Mouse (Mus musculus): Measurements from ENCODE around the gene Bnipl. TPM values are rescaled to one million over a fixed set of nuclear protein-coding genes. Genes with fewer than 3 reads are reported as not detected.
"Not testable (repeated sequence)": the region's sequence is repeated elsewhere in the genome, so short reads cannot be mapped to it uniquely, and the experiment has no call there.

The Bnipl gene
- polyA plus RNA-seq, 1 experiment from 2014 or later, result not detected

DNA sequence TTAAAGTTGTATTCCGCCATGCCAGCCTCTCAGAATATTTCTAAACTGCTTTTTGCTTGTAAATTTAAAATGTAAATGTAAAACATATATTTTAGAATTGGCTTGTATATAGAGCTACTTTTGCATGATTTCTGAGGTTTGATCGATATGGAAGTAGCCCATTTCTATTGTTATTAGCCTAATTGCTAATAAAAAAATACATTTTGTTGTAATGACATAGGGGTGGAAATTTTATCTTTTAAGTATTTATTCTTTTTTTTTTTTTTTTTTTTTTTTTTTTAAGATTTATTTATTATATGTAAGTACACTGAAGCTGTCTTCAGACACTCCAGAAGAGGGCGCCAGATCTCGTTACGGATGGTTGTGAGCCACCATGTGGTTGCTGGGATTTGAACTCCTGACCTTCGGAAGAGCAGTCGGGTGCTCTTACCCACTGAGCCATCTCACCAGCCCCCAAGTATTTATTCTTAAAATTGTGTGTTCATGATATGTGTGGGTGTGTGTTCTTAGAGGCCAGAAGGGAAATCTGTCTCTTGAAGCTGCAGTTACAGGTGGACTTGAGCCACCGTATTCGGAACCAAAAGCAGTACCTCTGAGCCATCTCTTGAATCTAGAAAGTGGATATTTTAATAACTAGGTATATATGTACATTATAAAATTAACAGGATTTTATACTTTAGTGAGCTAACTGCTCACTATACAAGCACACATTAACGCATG, 37.9 kb downstream of the Bnipl start:
- not testable (repeated sequence) for ATAC-seq; H3K4me2 ChIP-seq (ENCODE audit: low read length); H3K9me3 ChIP-seq (ENCODE audit: control insufficient read depth, low read length); H3K9ac ChIP-seq (ENCODE audit: low read depth, low read length); H3K27me3 ChIP-seq (replicated peaks; ENCODE audit: control insufficient read depth, insufficient read depth, low read length); H3K36me3 ChIP-seq (ENCODE audit: control insufficient read depth, insufficient read depth, low read length); H3K4me1 ChIP-seq (ENCODE audit: control insufficient read depth, insufficient read depth, low read depth, low read length); H3K27ac ChIP-seq (ENCODE audit: low read depth, low read length); H3K4me3 ChIP-seq (ENCODE audit: low read length)
- WGBS, result 95% methylated on average over 7 of the region's 10 CpGs

GRCm38 (mm10) chr3:95210585-95210984, 40.4 kb downstream of the Bnipl start:
- H3K27me3 ChIP-seq (replicated peaks; ENCODE audit: control insufficient read depth, insufficient read depth, low read length), result no peaks in the 10 kb centered on the region
- H3K9ac ChIP-seq (ENCODE audit: low read depth, low read length), result no peak overlapping the region
- H3K4me1 ChIP-seq (ENCODE audit: control insufficient read depth, insufficient read depth, low read depth, low read length), result no peaks in the 10 kb centered on the region
- H3K27ac ChIP-seq (ENCODE audit: low read depth, low read length), result no peak overlapping the region
- peaks cover 3% of the 10 kb centered on the region for H3K36me3 ChIP-seq (ENCODE audit: control insufficient read depth, insufficient read depth, low read length)
- no peaks in the 10 kb centered on the region for H3K9me3 ChIP-seq (ENCODE audit: control insufficient read depth, low read length)
- WGBS, result 48% methylated on average over 2 of the region's 2 CpGs
- no peak overlapping the region for H3K4me2 ChIP-seq (ENCODE audit: low read length)
- ATAC-seq, result no peak
- H3K4me3 ChIP-seq (ENCODE audit: low read length), result no peak overlapping the region

- 89% methylated on average over 4 of the region's 4 CpGs for WGBS
- no peak overlapping the region for H3K4me3 ChIP-seq (ENCODE audit: low read length)
- H3K27ac ChIP-seq (ENCODE audit: low read depth, low read length), result no peak overlapping the region
- no peak overlapping the region for H3K9ac ChIP-seq (ENCODE audit: low read depth, low read length)
- H3K27me3 ChIP-seq (replicated peaks; ENCODE audit: control insufficient read depth, insufficient read depth, low read length), result no peaks in the 10 kb centered on the region
- no peak for ATAC-seq
- no peak overlapping the region for H3K4me2 ChIP-seq (ENCODE audit: low read length)
- no peaks in the 10 kb centered on the region for H3K4me1 ChIP-seq (ENCODE audit: control insufficient read depth, insufficient read depth, low read depth, low read length)
- H3K9me3 ChIP-seq (ENCODE audit: control insufficient read depth, low read length), result no peaks in the 10 kb centered on the region
- peaks cover 3% of the 10 kb centered on the region; the same call in 1 of the 2 replicates for H3K36me3 ChIP-seq (ENCODE audit: control insufficient read depth, insufficient read depth, low read length)
Measured at GRCm38 (mm10) chr3:95208286-95208685, 42.7 kb downstream of the Bnipl start.

DNA sequence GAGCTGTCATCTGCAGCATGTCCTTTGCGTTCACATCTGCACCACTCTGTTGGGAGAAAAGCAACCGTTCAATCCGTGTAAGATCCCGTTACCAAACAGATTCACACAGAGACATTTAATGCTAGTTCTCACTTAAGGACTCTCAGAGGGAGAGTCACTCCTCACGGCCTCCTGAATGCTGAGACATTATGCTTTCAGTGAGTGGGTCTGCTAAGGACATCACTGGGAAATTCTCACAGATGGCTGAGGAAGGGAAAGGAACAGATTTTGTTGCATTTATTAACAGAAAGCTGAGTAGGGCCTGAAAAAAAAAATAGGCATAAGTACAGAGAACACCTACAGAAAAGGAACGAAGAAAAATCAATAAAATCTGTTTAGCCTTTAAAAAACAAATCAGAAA, 47.1 kb downstream of the Bnipl start:
- no peaks in the 10 kb centered on the region for H3K9me3 ChIP-seq (ENCODE audit: control insufficient read depth, low read length)
- ATAC-seq, result no peak
- peaks cover 18% of the 10 kb centered on the region for H3K36me3 ChIP-seq (ENCODE audit: control insufficient read depth, insufficient read depth, low read length)
- H3K27me3 ChIP-seq (replicated peaks; ENCODE audit: control insufficient read depth, insufficient read depth, low read length), result no peaks in the 10 kb centered on the region
- no peaks in the 10 kb centered on the region for H3K4me1 ChIP-seq (ENCODE audit: control insufficient read depth, insufficient read depth, low read depth, low read length)
- H3K4me2 ChIP-seq (ENCODE audit: low read length), result no peak overlapping the region
- H3K4me3 ChIP-seq (ENCODE audit: low read length), result no peak overlapping the region
- H3K27ac ChIP-seq (ENCODE audit: low read depth, low read length), result no peak overlapping the region
- WGBS, result 90% methylated on average over 6 of the region's 6 CpGs
- H3K9ac ChIP-seq (ENCODE audit: low read depth, low read length), result no peak overlapping the region

DNA sequence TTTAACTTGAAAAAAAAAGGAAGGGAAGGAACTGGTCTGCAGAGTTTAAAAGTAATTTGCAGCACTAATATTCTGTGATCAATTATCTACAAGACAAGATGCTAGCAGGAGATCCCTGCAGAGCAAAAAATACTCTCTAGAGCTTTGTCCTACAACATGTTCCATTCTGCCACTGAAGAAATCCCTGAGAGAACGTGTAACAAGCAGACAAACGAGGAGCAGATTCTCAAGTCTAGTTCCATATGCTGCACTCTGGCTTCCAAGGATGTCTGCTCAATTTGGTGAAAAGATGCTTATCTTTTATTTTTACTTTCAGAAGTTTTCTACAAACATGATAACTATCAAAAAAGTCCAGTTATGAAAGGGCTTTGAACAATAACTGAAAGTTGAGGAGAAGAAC, 50.4 kb downstream of the Bnipl start:
- no peak overlapping the region for H3K27ac ChIP-seq (ENCODE audit: low read depth, low read length)
- H3K9ac ChIP-seq (ENCODE audit: low read depth, low read length), result no peak overlapping the region
- no peaks in the 10 kb centered on the region for H3K4me1 ChIP-seq (ENCODE audit: control insufficient read depth, insufficient read depth, low read depth, low read length)
- H3K27me3 ChIP-seq (replicated peaks; ENCODE audit: control insufficient read depth, insufficient read depth, low read length), result no peaks in the 10 kb centered on the region
- peaks cover 26% of the 10 kb centered on the region for H3K36me3 ChIP-seq (ENCODE audit: control insufficient read depth, insufficient read depth, low read length)
- H3K9me3 ChIP-seq (ENCODE audit: control insufficient read depth, low read length), result no peaks in the 10 kb centered on the region
- WGBS, result 72% methylated on average over 2 of the region's 2 CpGs
- no peak for ATAC-seq
- no peak overlapping the region for H3K4me2 ChIP-seq (ENCODE audit: low read length)
- H3K4me3 ChIP-seq (ENCODE audit: low read length), result no peak overlapping the region

- Histone ChIP-seq H3K4me3 (ENCODE audit: low read length) (no peak overlapping the region), H3K36me3 (ENCODE audit: control insufficient read depth, insufficient read depth, low read length) (peaks cover 26% of the 10 kb centered on the region), H3K9ac (ENCODE audit: low read depth, low read length) (no peak overlapping the region), H3K4me2 (ENCODE audit: low read length) (no peak overlapping the region), H3K27ac (ENCODE audit: low read depth, low read length) (no peak overlapping the region), H3K9me3 (ENCODE audit: control insufficient read depth, low read length) (no peaks in the 10 kb centered on the region), H3K4me1 (ENCODE audit: control insufficient read depth, insufficient read depth, low read depth, low read length) (no peaks in the 10 kb centered on the region), H3K27me3 (replicated peaks; ENCODE audit: control insufficient read depth, insufficient read depth, low read length) (no peaks in the 10 kb centered on the region)
- no peak for ATAC-seq
- 81% methylated on average over 7 of the region's 7 CpGs for WGBS
Measured at GRCm38 (mm10) chr3:95200132-95200531, 50.9 kb downstream of the Bnipl start.

DNA sequence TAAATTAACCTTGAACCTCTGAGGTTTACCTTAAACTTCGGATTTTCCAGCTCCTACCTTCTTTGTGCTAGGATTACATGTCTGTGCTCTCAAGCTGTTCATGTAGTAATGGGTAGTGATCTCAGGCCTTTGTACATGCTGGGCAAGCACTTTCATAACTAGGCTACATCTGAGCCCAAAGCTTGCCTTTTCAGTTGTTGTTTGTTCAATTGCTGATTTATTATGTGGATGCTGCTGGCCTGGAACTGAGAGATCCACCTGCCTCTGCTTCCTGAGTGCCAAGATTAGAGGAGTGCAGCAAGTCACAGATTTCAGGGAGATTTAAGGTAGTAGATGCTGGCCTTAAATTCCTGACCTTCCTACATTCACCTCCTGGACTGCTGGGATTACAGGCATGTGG, 51.9 kb downstream of the Bnipl start:
- WGBS, result 82% methylated on average over 1 of the region's 1 CpGs

DNA sequence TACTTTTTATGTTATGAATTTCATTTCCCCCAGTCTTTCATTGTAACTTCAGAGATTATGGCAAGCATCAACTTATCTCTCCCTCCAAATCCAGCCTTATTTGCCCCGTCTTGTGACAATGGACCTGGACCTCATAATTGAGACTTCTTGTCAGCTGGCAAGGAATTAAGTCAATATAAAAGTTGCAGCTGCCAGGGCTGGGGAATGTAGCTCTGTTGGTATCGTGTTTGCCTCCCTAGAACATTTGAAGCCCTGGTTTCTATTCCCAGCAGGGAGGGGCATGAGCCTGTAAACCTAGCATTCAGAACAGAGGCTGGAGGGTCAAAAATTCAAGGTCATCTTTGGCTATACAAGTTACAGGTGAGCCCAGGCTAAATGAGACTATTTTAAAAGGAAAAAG, 55.2 kb downstream of the Bnipl start:
- 87% methylated on average over 2 of the region's 2 CpGs for WGBS
- H3K4me2 ChIP-seq (ENCODE audit: low read length), result no peak overlapping the region
- no peaks in the 10 kb centered on the region for H3K27me3 ChIP-seq (replicated peaks; ENCODE audit: control insufficient read depth, insufficient read depth, low read length)
- no peak overlapping the region for H3K27ac ChIP-seq (ENCODE audit: low read depth, low read length)
- no peaks in the 10 kb centered on the region for H3K9me3 ChIP-seq (ENCODE audit: control insufficient read depth, low read length)
- H3K36me3 ChIP-seq (ENCODE audit: control insufficient read depth, insufficient read depth, low read length), result peaks cover 17% of the 10 kb centered on the region
- no peak for ATAC-seq
- no peak overlapping the region for H3K4me3 ChIP-seq (ENCODE audit: low read length)
- no peaks in the 10 kb centered on the region for H3K4me1 ChIP-seq (ENCODE audit: control insufficient read depth, insufficient read depth, low read depth, low read length)
- no peak overlapping the region for H3K9ac ChIP-seq (ENCODE audit: low read depth, low read length)

More for the DNA sequence above, 51.9 kb downstream of the Bnipl start:
- Histone ChIP-seq H3K36me3 (ENCODE audit: control insufficient read depth, insufficient read depth, low read length) (peaks cover 24% of the 10 kb centered on the region), H3K4me2 (ENCODE audit: low read length) (no peak overlapping the region), H3K9ac (ENCODE audit: low read depth, low read length) (no peak overlapping the region), H3K4me1 (ENCODE audit: control insufficient read depth, insufficient read depth, low read depth, low read length) (no peaks in the 10 kb centered on the region), H3K4me3 (ENCODE audit: low read length) (no peak overlapping the region), H3K9me3 (ENCODE audit: control insufficient read depth, low read length) (no peaks in the 10 kb centered on the region), H3K27ac (ENCODE audit: low read depth, low read length) (no peak overlapping the region), H3K27me3 (replicated peaks; ENCODE audit: control insufficient read depth, insufficient read depth, low read length) (no peaks in the 10 kb centered on the region)
- no peak for ATAC-seq

- Histone ChIP-seq H3K4me3 (ENCODE audit: low read length) (no peak overlapping the region), H3K27ac (ENCODE audit: low read depth, low read length) (no peak overlapping the region), H3K27me3 (replicated peaks; ENCODE audit: control insufficient read depth, insufficient read depth, low read length) (no peaks in the 10 kb centered on the region), H3K4me2 (ENCODE audit: low read length) (no peak overlapping the region), H3K36me3 (ENCODE audit: control insufficient read depth, insufficient read depth, low read length) (peaks cover 19% of the 10 kb centered on the region), H3K9ac (ENCODE audit: low read depth, low read length) (no peak overlapping the region), H3K9me3 (ENCODE audit: control insufficient read depth, low read length) (no peaks in the 10 kb centered on the region), H3K4me1 (ENCODE audit: control insufficient read depth, insufficient read depth, low read depth, low read length) (no peaks in the 10 kb centered on the region)
- ATAC-seq, result no peak
- WGBS, result 69% methylated on average over 6 of the region's 6 CpGs
Measured at GRCm38 (mm10) chr3:95194721-95195135, 56.3 kb downstream of the Bnipl start.

Measured in hindbrain, embryonic 16.5 days (tissue).